Mouse (Mus musculus) midbrain, embryonic 11.5 days (tissue): ENCODE results near the gene Zmym4. TPM values are rescaled to one million over a fixed set of nuclear protein-coding genes. Genes with fewer than 3 reads are reported as not detected.

Experiments used
- ATAC-seq: fragments of 200-750 bp; cut with Nextera tagmentation; 2 replicates; pipeline ENCODE4 v1.8.0; 2017; ENCODE audit warnings: moderate TSS enrichment, moderate library complexity; ENCODE audit not compliant: low FRiP score
- DNase-seq: peaks from one replicate; pipeline ENCODE4 v3.0.0; 2015; ENCODE audit warnings: low spot score; ENCODE audit errors: missing footprints
- H3K27ac ChIP-seq: fragments of 300-500 bp; sonication (generic); 2 replicates; pipeline ENCODE4 v1.5.1; 2014; ENCODE audit warnings: low read depth, low read length
- H3K27me3 ChIP-seq: fragments of 300-500 bp; sonication (generic); 2 replicates; pipeline ENCODE4 v1.6.1; 2014; ENCODE audit warnings: mild to moderate bottlenecking, low read length, moderate library complexity, mixed read lengths; ENCODE audit not compliant: control insufficient read depth, insufficient read depth
- H3K36me3 ChIP-seq: fragments of 300-500 bp; sonication (generic); 2 replicates; pipeline ENCODE4 v1.6.1; 2014; ENCODE audit warnings: mild to moderate bottlenecking, low read length, moderate library complexity, mixed read lengths; ENCODE audit not compliant: control insufficient read depth, insufficient read depth
- H3K4me1 ChIP-seq: fragments of 300-500 bp; sonication (generic); 2 replicates; pipeline ENCODE4 v1.6.1; 2014; ENCODE audit warnings: low read length; ENCODE audit not compliant: control insufficient read depth, insufficient read depth
- H3K4me2 ChIP-seq: fragments of 300-500 bp; sonication (generic); 2 replicates; pipeline ENCODE4 v1.6.1; 2014; ENCODE audit warnings: mild to moderate bottlenecking, moderate library complexity
- H3K4me3 ChIP-seq: fragments of 300-500 bp; sonication (generic); 2 replicates; pipeline ENCODE4 v1.5.1; 2014; ENCODE audit warnings: low read depth, low read length
- H3K9ac ChIP-seq: fragments of 300-500 bp; sonication (generic); 2 replicates; pipeline ENCODE4 v1.6.1; 2014; ENCODE audit warnings: low read length
- H3K9me3 ChIP-seq: fragments of 300-500 bp; sonication (generic); 2 replicates; pipeline ENCODE4 v1.6.1; 2016; ENCODE audit warnings: low read length; ENCODE audit not compliant: control insufficient read depth
- WGBS: fragments of 180-500 bp; shearing (Covaris S2); extraction: QIAGEN DNeasy Blood & Tissue Kit; methylation state at CpG from one replicate; pipeline ENCODE4 v1.1.7; 2014; 5-methylcytosine and 5-hydroxymethylcytosine counted together
- polyA plus RNA-seq: library from polyadenylated mRNA; unstranded; fragments of >200 nt; fragmentation: Nextera tagmentation; extraction: Ambion mirVana; gene quantifications from 2 replicates; pipeline ENCODE4 v1.2.1, GENCODE M21; 2014

Gene Zmym4
- polyA plus RNA-seq, 1 experiment from 2014 or later, result 29.8 TPM

GRCm38 (mm10) chr4:126814854-126815253, 153.1 kb downstream of the Zmym4 start:
- no peak overlapping the region for H3K4me2 ChIP-seq
- no peak overlapping the region for H3K4me3 ChIP-seq
- H3K36me3 ChIP-seq, result peaks cover 2% of the 10 kb centered on the region; the same call in 1 of the 2 replicates
- ATAC-seq, result no peak
- 76% methylated on average over 5 of the region's 5 CpGs for WGBS
- DNase-seq, result no peak
- no peaks in the 10 kb centered on the region for H3K9me3 ChIP-seq
- H3K27ac ChIP-seq, result no peak overlapping the region
- H3K9ac ChIP-seq, result no peak overlapping the region
- H3K27me3 ChIP-seq, result no peaks in the 10 kb centered on the region
- no peaks in the 10 kb centered on the region for H3K4me1 ChIP-seq

- H3K4me2 ChIP-seq, result no peak overlapping the region
- H3K27me3 ChIP-seq, result no peaks in the 10 kb centered on the region
- no peak overlapping the region for H3K9ac ChIP-seq
- DNase-seq (no peak), ATAC-seq (no peak)
- H3K4me3 ChIP-seq, result no peak overlapping the region
- no peaks in the 10 kb centered on the region; the same call in 1 of the 2 replicates for H3K36me3 ChIP-seq
- no peaks in the 10 kb centered on the region for H3K4me1 ChIP-seq
- WGBS, result 88% methylated on average over 5 of the region's 5 CpGs
- no peak overlapping the region for H3K27ac ChIP-seq
- H3K9me3 ChIP-seq, result no peaks in the 10 kb centered on the region
Observed at GRCm38 (mm10) chr4:126813212-126813611, 154.7 kb downstream of the Zmym4 start.

Other genes with a start within 250 kb of the Zmym4 start
- 1.5 and 1.6 TPM in 2 replicates for gene Tfap2e, start 231.9 kb downstream of the Zmym4 start, polyA plus RNA-seq
- gene Ncdn, start 214.7 kb downstream of the Zmym4 start, polyA plus RNA-seq, result 22.0 and 23.3 TPM in 2 replicates
- gene AU040320, start 214.6 kb downstream of the Zmym4 start, polyA plus RNA-seq, result 23.8 and 26.2 TPM in 2 replicates
- 160 and 165 TPM in 2 replicates for gene Sfpq, start 53.2 kb upstream of the Zmym4 start, polyA plus RNA-seq
- gene Zmym1, start 93.0 kb upstream of the Zmym4 start, polyA plus RNA-seq, result 33.0 and 34.9 TPM in 2 replicates
- 26.7 and 30.8 TPM in 2 replicates for gene Zmym6, start 109.2 kb upstream of the Zmym4 start, polyA plus RNA-seq
- 14.3 and 16.0 TPM in 2 replicates for gene Tmem35b, start 155.6 kb upstream of the Zmym4 start, polyA plus RNA-seq
- gene Dlgap3, start 201.1 kb upstream of the Zmym4 start, polyA plus RNA-seq, result 4.0 and 4.4 TPM in 2 replicates